Mouse (Mus musculus): ENCODE measurements at regions not wholly inside any gene's neighbourhood (a gene's known extent, or its start where the extent isn't known, plus 50 kb on each side); places are given as distances from the start of the nearest gene placed in this dataset.

- Histone ChIP-seq H3K27ac (no peak overlapping the region), H3K4me3 (no peak overlapping the region), H3K9ac (ENCODE audit: low read depth, low read length) (no peak overlapping the region), H3K79me2 (replicated peaks; ENCODE audit: control insufficient read depth, insufficient read depth, low read length) (no peaks in the 10 kb centered on the region), H3K36me3 (ENCODE audit: control insufficient read depth, insufficient read depth, low read length) (no peaks in the 10 kb centered on the region), H3K4me1 (ENCODE audit: control insufficient read depth, insufficient read depth, low read length) (no peaks in the 10 kb centered on the region), H3K27me3 (ENCODE audit: control insufficient read depth, insufficient read depth, low read length) (no peaks in the 10 kb centered on the region)
- TF ChIP-seq POLR2A (IDR thresholded peaks at IDR 0.05; ENCODE audit: insufficient read depth, low read depth, low read length) (no peak), CTCF (IDR thresholded peaks at IDR 0.05) (peak; percentile 38)
- 48% methylated on average over 4 of the region's 4 CpGs for WGBS
- DNase-seq, result peak in 1 of 2 experiments; percentile 17
- intact Hi-C loops (cut with DNase I), result no loop called here
Observed at GRCm38 (mm10) chr15:6934564-6934980, 59.8 kb upstream of the Osmr start.

GRCm38 (mm10) chr15:6941491-6941890 is 66.7 kb upstream of the Osmr start:
- H3K4me1 ChIP-seq (ENCODE audit: control insufficient read depth, insufficient read depth, low read length), result no peaks in the 10 kb centered on the region
- H3K36me3 ChIP-seq (ENCODE audit: control insufficient read depth, insufficient read depth, low read length), result no peaks in the 10 kb centered on the region
- H3K27me3 ChIP-seq (ENCODE audit: control insufficient read depth, insufficient read depth, low read length), result no peaks in the 10 kb centered on the region
- intact Hi-C loops (cut with DNase I), result no loop called here
- H3K79me2 ChIP-seq (replicated peaks; ENCODE audit: control insufficient read depth, insufficient read depth, low read length), result no peaks in the 10 kb centered on the region
- H3K9ac ChIP-seq (ENCODE audit: low read depth, low read length), result no peak overlapping the region
- WGBS, result 59% methylated on average over 4 of the region's 4 CpGs
- no peak overlapping the region for H3K27ac ChIP-seq
- no peak overlapping the region for H3K4me3 ChIP-seq
- DNase-seq, result no peak
- no peak for TF ChIP-seq POLR2A (IDR thresholded peaks at IDR 0.05; ENCODE audit: insufficient read depth, low read depth, low read length)
- TF ChIP-seq EP300 (IDR thresholded peaks at IDR 0.05; ENCODE audit: insufficient read depth, low read depth, low read length), result no peak

DNA sequence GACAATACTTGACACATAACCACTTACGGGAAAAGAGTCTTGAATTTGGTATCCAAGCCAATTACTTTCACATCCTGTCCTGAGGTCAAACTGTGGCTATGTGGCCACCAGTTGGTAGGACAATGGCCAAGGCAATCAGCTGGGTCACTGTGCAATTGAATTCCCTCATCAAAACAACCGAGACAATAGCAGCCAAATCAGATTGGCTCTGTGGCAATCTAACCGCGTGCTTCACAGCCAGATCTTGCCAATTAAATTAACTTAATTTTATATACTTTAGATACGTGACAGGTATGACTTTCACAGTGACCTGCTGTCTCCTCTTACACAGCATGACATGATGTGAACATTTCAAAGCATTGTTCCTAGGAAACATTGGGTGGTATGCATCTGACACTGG is 74.5 kb upstream of the Osmr start:
- no peak overlapping the region for H3K27ac ChIP-seq
- no peak for DNase-seq

GRCm38 (mm10) chr15:6949686-6950085 is 74.9 kb upstream of the Osmr start:
- no peaks in the 10 kb centered on the region for H3K79me2 ChIP-seq (replicated peaks; ENCODE audit: control insufficient read depth, insufficient read depth, low read length)
- WGBS, result 89% methylated on average over 1 of the region's 1 CpGs

More for the DNA sequence above, 74.5 kb upstream of the Osmr start:
- peaks cover 2% of the 10 kb centered on the region; the same call in 1 of the 2 replicates for H3K27me3 ChIP-seq (ENCODE audit: control insufficient read depth, insufficient read depth, low read length)
- H3K36me3 ChIP-seq (ENCODE audit: control insufficient read depth, insufficient read depth, low read length), result no peaks in the 10 kb centered on the region
- no peak for TF ChIP-seq EP300 (IDR thresholded peaks at IDR 0.05; ENCODE audit: insufficient read depth, low read depth, low read length)
- no peak for TF ChIP-seq POLR2A (IDR thresholded peaks at IDR 0.05; ENCODE audit: insufficient read depth, low read depth, low read length)
- no peak for TF ChIP-seq CTCF (IDR thresholded peaks at IDR 0.05)
- no peak overlapping the region for H3K4me3 ChIP-seq
- H3K79me2 ChIP-seq (replicated peaks; ENCODE audit: control insufficient read depth, insufficient read depth, low read length), result no peaks in the 10 kb centered on the region
- intact Hi-C loops (cut with DNase I), result no loop called here
- 50% methylated on average over 5 of the region's 5 CpGs for whole genome bisulfite sequencing
- H3K9ac ChIP-seq (ENCODE audit: low read depth, low read length), result no peak overlapping the region
- peaks cover 1% of the 10 kb centered on the region; the same call in 1 of the 2 replicates for H3K4me1 ChIP-seq (ENCODE audit: control insufficient read depth, insufficient read depth, low read length)

GRCm38 (mm10) chr15:6950503-6950902 is 75.7 kb upstream of the Osmr start:
- no peak overlapping the region for H3K4me3 ChIP-seq
- peaks cover 1% of the 10 kb centered on the region; the same call in 1 of the 2 replicates for H3K4me1 ChIP-seq (ENCODE audit: control insufficient read depth, insufficient read depth, low read length)
- TF ChIP-seq EP300 (IDR thresholded peaks at IDR 0.05; ENCODE audit: insufficient read depth, low read depth, low read length), result no peak
- no peak for TF ChIP-seq CTCF (IDR thresholded peaks at IDR 0.05)
- no peak for TF ChIP-seq POLR2A (IDR thresholded peaks at IDR 0.05; ENCODE audit: insufficient read depth, low read depth, low read length)
- no peaks in the 10 kb centered on the region for H3K36me3 ChIP-seq (ENCODE audit: control insufficient read depth, insufficient read depth, low read length)
- DNase-seq, result no peak
- peaks cover 2% of the 10 kb centered on the region; the same call in 1 of the 2 replicates for H3K27me3 ChIP-seq (ENCODE audit: control insufficient read depth, insufficient read depth, low read length)
- H3K9ac ChIP-seq (ENCODE audit: low read depth, low read length), result no peak overlapping the region
- no peaks in the 10 kb centered on the region for H3K79me2 ChIP-seq (replicated peaks; ENCODE audit: control insufficient read depth, insufficient read depth, low read length)
- WGBS, result 85% methylated on average over 8 of the region's 8 CpGs
- intact Hi-C loops (cut with DNase I), result no loop called here
- no peak overlapping the region for H3K27ac ChIP-seq

More at GRCm38 (mm10) chr15:6949686-6950085, 74.9 kb upstream of the Osmr start:
- H3K27me3 ChIP-seq (ENCODE audit: control insufficient read depth, insufficient read depth, low read length), result peaks cover 2% of the 10 kb centered on the region; the same call in 1 of the 2 replicates
- H3K4me3 ChIP-seq, result no peak overlapping the region
- intact Hi-C loops (cut with DNase I), result no loop called here
- no peak overlapping the region for H3K9ac ChIP-seq (ENCODE audit: low read depth, low read length)
- H3K27ac ChIP-seq, result no peak overlapping the region
- no peak for DNase-seq
- peaks cover 1% of the 10 kb centered on the region; the same call in 1 of the 2 replicates for H3K4me1 ChIP-seq (ENCODE audit: control insufficient read depth, insufficient read depth, low read length)
- no peaks in the 10 kb centered on the region for H3K36me3 ChIP-seq (ENCODE audit: control insufficient read depth, insufficient read depth, low read length)
- TF ChIP-seq POLR2A (IDR thresholded peaks at IDR 0.05; ENCODE audit: insufficient read depth, low read depth, low read length), result no peak
- no peak for TF ChIP-seq CTCF (IDR thresholded peaks at IDR 0.05)
- no peak for TF ChIP-seq EP300 (IDR thresholded peaks at IDR 0.05; ENCODE audit: insufficient read depth, low read depth, low read length)

- H3K36me3 ChIP-seq (ENCODE audit: control insufficient read depth, insufficient read depth, low read length), result no peaks in the 10 kb centered on the region
- no peak overlapping the region for H3K27ac ChIP-seq
- 45% methylated on average over 7 of the region's 7 CpGs for WGBS
- H3K4me1 ChIP-seq (ENCODE audit: control insufficient read depth, insufficient read depth, low read length), result peaks cover 1% of the 10 kb centered on the region; the same call in 1 of the 2 replicates
- intact Hi-C loops (cut with DNase I), result no loop called here
- TF ChIP-seq EP300 (IDR thresholded peaks at IDR 0.05; ENCODE audit: insufficient read depth, low read depth, low read length), result no peak
- no peak for TF ChIP-seq CTCF (IDR thresholded peaks at IDR 0.05)
- TF ChIP-seq POLR2A (IDR thresholded peaks at IDR 0.05; ENCODE audit: insufficient read depth, low read depth, low read length), result no peak
- no peaks in the 10 kb centered on the region for H3K79me2 ChIP-seq (replicated peaks; ENCODE audit: control insufficient read depth, insufficient read depth, low read length)
- H3K9ac ChIP-seq (ENCODE audit: low read depth, low read length), result no peak overlapping the region
- no peak overlapping the region for H3K4me3 ChIP-seq
- DNase-seq, result no peak
- peaks cover 2% of the 10 kb centered on the region; the same call in 1 of the 2 replicates for H3K27me3 ChIP-seq (ENCODE audit: control insufficient read depth, insufficient read depth, low read length)
Observed at GRCm38 (mm10) chr15:6953556-6953955, 78.8 kb upstream of the Osmr start.

Measured in heart, adult 2 months (tissue).